Mouse (Mus musculus): ENCODE data around the gene Scn1b. TPM values are rescaled to one million over a fixed set of nuclear protein-coding genes. Genes with fewer than 3 reads are reported as not detected.
A peak's percentile ranks its signal among the peaks of the same experiment; 100 is the strongest.

Gene Scn1b
- total RNA-seq, 2 experiments from 2014 or later, result 13.2 to 13.9 TPM

DNA sequence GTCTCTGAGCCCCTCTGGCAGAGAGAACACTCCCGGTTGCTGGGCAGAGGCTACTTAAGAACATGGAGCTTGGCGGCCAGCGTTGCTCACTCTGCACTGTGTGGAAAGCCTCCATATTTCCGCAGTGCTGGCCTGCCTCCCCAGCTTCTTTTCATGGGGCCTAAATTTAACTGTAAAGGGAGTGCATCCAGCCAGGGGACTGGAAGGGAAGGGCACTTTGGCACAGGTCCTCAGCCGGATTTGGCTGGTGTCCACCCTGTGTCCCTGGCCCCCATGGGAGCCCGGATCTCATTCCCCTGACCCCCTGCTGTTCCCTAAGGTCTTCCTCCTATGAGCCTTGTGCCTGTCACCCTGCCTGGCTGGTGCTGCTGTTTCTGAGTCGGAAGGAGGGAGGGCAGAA is 8.3 kb downstream of the Scn1b start:
- intact Hi-C loops (cut with DNase I), result no loop called here

DNA sequence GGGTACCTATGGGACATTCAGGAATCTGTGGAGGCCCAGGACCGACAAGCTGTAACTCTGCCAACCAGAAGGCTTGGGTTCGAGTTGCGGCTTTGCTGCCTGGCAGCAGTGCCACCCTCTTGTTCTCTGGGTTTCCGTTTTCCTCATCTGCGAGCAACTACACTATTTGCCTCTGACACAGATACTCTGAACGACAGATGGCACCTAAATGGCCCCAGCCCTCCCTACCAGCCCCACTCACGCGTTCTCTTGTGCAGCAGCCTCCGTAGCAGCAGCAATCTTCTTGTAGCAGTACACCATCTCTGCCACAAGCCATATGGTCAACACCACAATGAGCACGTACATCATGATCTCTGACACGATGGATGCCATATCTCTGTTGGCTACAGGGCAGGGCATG is 9.3 kb downstream of the Scn1b start:
- no peak for DNase-seq
- intact Hi-C loops (cut with DNase I), result no loop called here

More for the DNA sequence above, 8.3 kb downstream of the Scn1b start:
- peak; percentile 62 to 63 for DNase-seq

DNA sequence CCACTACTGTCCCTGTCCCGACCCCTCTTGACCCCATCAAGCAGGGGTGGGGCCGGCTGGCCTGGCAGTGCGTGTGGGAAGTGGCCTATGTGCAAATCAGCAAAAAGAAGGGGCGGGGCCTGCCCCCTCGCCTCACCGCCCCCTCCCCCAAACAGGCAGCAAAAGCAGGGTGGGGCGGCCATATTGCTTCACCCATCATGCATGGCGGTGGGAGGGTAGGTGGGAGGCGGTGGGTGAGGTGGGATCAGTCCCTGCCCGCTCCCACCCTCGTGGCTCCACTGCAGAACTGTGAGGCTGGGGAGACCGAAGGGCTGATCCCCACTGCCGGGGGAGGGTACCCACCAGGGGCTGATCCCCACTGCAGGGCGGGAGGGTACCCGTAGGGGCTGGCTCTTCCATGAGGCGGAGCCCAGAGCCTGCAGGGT is 10.1 kb downstream of the Scn1b start:
- DNase-seq, result no peak
- intact Hi-C loops (cut with DNase I), result no loop called here

DNA sequence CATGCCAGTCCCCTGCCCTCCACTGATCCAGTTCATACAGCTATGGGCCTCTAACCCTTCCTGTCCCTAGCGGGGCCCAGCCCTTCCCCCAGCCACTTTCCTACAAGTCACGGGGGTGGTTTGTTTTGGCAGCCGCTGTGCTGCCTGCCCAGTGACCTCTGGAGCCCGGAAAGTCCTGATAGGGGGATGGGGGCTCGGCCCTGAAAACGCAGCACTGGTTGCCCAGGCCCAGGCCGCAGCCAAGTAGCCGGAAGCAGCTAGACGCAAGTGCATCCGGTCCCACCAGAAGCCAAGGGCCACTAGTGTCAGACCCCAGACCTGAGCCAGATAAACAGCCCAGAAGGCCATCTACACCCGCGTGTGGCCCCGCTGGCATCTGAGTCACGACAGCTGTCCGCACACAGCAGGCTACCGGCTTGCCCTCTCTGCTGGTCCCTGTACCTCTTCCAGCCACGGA is 11.2 kb downstream of the Scn1b start:
- intact Hi-C loops (cut with DNase I), result no loop called here
- peak; percentile 85 to 88 for DNase-seq

DNA sequence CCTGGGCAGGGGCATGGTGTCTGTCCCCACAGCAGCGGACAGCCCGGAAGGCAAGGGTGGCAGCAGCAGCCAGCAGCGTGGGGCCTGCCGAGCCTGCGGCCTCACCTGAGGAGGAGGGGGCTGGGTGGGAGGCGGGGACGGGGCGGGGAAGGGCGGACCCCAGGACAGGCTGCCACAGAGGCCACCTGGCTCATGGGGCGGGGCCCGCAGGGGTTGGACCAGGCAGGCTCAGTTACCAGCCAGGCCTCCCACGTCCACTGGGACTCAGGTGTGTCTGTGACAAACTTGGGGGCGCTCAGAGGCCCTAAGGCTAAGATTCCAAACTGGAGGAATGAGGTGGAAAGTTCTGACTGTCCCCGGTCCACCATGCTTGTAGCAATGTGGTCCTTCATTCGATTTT is 11.6 kb downstream of the Scn1b start, which contains the start of gene Hpn:
Hpn (minus strand) TSS at position 109 of the 400 bp plus-strand sequence.
- DNase-seq, result no peak
- intact Hi-C loops (cut with DNase I), result no loop called here

DNA sequence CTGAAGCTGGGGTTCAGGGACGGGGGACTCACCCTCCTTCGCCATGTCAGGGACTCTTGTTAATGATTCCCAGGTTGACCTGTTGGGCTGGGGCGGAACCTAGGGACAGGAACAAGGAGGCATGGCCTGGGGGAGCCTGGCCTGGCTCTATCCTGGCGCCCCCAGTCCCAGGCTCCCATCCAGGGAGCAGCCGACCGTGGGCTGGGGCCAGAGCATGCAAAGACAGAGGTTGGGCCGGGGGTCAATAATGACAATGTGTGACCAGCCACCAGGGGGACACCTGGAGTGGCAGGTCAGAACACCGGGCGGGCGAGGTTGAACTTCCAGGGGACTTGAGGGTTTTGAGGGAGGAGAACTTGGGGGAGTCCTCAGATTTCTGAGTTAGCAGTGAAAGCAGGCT is 12.2 kb downstream of the Scn1b start:
- DNase-seq, result no peak
- intact Hi-C loops (cut with DNase I), result no loop called here

DNA sequence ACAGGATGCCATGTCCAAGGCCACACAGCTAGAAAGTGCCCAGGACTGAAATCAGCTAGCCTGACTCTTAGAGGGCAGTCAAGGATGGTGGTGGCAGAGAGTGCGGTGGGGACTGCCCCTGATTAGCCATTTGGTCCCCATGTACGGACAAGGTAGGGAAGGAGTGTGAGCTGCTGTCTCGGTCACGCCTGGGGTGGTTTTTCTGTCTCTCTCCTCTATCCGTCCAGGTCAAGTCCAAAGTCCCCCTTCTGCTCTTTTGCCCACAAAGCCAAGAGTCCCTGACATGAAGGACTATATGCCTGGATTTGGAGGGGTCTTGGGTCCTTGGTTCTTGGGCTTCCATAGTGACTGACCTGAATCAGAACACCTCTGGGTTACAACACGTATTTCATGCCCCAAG is 13.0 kb downstream of the Scn1b start:
- intact Hi-C loops (cut with DNase I), result loop anchor here (2.0 kb wide), 1 partner anchor 13 kb away; the partner anchor contains the start of gene Scn1b

DNA sequence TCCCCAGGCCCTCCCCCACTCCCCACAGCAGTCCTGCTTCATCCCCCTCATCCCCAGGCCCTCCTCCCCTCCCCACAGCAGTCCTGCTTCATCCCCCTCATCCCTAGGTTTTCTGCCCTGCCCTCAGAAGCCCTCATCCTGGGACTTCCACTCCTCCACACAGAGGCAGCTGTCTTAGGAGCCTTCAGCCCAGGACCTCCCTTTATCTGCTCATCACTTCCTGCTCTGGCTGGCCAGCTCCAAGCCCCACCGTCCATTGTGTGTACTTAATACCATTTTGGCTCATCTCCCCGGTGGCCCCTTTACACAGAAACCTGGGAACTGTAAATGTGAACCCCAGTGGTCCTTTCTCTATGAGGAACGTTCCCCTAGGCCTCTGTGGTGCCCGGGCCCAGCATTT is 14.8 kb downstream of the Scn1b start:
- no peak for DNase-seq

More for the DNA sequence above, 13.0 kb downstream of the Scn1b start:
- DNase-seq, result no peak

DNA sequence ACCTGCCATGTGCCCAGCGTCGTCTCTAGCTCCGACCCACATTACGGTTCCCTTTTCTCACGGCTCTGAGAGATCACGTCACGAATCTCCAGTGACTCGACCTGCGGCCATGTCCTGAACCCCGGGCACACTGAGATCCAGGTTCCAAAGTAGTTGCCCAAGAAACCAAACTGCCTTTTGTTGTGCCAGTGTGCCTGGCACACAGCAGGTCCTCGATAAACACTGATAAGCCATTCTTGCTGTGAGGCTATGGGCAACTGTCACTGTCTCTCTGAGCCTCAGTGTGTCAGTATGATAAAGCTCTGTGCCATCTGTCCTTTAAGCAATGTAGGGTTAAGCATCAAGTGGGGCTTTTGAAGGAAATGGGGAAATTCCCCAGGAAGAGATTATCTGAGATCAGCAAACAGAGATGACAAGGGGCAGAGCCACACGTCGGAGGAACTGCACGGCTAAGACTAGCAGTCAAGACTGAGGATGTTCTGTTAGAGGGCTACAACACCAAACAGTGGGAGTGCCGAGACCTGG is 15.9 kb downstream of the Scn1b start:
- intact Hi-C loops (cut with DNase I), result no loop called here
- DNase-seq, result no peak

More for the DNA sequence above, 14.8 kb downstream of the Scn1b start:
- intact Hi-C loops (cut with DNase I), result loop anchor here (2.0 kb wide), 1 partner anchor 15 kb away; the partner anchor contains the start of gene Scn1b

DNA sequence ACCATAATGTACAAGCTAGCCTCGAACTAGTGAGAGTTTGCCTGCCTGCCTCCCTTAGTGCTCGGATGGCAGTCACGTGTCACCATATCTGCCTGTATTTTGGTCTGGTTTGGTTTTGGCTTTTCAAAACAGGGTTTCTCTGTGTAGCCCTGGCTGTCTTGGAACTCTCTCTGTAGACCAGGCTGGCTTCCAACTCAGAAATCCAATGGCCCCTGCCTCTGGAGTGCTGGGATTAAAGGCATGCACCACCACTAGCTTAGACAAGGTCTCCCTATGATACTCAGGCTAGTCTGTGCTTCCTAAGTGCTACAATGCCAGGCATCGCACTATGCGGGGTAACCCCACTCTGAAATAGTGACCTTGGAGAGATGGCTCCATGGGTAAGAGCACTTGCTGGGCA is 17.0 kb downstream of the Scn1b start:
- no peak for DNase-seq
- intact Hi-C loops (cut with DNase I), result no loop called here

DNA sequence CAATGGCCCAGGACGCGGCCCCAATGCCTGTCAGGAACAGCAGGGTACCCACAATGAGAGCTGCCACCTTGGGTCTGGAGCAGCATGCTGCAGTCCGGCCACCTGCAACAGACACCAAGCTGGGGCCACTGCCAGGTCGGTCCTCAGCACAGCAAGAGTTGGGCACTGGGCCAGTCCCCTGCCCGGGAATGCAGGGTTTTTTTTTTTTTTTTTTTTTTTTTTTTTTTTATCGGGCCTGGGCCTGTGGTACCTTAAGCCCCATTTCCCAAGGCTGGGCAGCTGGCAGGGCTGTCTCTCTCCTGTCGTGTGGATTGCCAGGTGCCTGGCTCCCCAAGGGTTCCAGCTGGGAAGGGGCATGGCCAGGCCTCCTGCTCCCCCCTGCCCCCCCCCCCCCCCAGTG is 17.7 kb downstream of the Scn1b start:
- peak; percentile 72 to 76 for DNase-seq
- intact Hi-C loops (cut with DNase I), result no loop called here

DNA sequence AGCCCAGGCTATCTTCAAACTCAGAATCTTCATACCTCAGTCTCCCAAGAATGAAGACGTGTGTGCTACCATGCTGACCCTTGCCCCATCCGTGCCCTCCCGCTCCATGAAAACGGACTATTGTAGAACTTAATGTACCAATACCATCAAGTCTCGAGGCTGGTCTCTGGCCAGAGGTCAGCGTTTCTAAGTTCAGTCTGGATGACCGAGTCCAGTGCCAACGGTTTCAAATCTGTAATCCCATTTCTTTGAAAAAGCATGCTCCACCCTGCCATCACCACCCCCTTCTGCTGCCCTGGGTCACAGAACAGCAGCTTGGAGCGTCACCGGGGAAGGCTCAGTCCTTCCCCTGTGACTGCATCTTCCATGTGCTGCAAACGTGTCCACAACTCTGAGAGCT is 19.0 kb downstream of the Scn1b start:
- intact Hi-C loops (cut with DNase I), result no loop called here
- no peak for DNase-seq

DNA sequence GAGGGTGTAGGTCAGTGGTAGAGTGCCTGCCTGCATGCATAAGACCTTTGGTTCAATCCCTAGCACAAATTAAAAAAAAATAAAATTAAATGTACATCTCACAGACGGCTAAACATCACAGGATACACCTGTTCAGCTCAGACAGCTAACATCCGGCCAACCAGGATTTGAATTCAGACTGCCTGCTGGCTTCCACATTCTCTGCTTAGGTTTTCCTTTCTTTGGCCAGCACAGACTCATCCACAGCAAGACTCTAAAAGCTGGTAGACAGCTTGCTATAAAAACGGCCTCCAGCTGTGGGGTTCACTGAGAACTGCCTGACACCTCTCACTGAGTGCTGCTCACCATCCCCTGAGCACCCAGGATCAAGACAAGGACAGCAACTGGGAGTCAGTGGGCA is 20.6 kb downstream of the Scn1b start:
- intact Hi-C loops (cut with DNase I), result no loop called here
- no peak for DNase-seq

DNA sequence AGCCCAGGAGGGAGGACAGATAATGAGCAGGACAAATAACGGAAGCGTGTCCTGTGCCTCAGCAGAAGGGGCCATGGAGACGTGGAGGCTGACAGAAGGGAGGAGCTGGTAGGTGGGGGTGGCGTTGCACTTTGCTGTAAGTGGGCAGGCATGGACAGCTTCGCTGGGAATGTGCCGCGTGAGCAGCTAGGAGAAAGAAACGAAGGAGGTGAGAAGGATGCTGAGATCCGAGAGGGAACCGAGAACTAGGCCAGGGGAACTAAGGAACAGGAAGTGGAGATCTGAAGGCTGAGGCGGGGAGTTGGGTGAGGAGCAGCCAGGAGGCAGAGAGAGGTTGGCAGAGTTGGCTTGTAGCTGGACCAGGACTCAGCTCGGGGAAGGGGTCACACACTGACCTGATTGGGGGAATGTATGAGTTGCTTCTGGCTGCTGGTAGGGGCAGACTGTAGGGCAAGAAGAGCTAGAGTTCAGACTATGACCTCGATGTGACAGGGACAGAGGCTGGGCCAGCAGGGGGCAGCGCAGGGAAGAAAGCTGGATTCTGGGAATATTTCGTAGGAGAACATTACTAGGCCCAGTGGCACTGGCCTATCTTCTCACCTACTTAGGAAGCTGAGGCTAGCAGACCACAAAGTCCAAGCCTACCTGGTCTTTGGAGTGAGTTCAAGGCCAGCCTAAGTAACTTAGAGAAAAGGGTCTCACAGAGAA is 21.6 kb downstream of the Scn1b start:
- peak; percentile 65 to 84 for DNase-seq
- intact Hi-C loops (cut with DNase I), result loop anchor here (2.0 kb wide), 2 partner anchors 22 to 72 kb away; partner anchors contain the start of gene Scn1b

DNA sequence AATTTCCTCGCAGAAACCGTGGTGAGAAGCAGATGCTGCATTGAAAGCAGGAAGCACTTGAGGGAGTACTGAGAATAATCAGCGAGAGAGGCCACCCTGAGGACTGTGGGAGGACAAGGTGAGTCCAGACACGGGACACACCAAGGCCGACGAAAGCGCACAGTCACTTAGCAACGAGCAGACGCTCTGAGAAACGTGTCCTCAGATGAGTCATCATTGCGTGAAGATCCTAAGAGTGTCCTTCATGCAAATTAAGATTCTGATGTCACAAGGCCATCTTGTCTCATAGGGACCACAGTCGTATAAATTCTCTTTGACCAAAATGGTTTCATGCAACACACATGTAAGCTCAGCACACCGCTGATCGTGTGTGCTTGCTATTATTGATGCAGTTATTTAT is 26.0 kb downstream of the Scn1b start:
- DNase-seq, result no peak
- intact Hi-C loops (cut with DNase I), result no loop called here

DNA sequence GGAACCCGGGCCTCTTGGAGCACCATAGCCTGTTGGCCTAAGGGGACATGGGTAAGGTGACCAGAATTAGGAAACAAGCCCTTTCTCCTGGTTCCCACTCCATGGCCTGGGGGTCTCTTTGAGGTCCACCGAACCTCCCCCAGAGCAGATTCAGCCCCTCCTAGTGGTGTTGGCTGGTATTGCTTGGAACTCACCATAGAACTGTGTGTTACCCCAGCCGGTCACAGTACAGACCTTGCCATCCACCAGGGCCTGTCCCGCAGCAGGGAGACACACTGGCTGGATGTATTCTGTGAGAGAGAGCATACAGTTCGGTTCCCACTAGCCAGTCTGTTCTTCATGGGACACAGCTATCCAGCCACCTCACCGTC is 27.2 kb downstream of the Scn1b start:
- intact Hi-C loops (cut with DNase I), result no loop called here
- DNase-seq, result no peak

DNA sequence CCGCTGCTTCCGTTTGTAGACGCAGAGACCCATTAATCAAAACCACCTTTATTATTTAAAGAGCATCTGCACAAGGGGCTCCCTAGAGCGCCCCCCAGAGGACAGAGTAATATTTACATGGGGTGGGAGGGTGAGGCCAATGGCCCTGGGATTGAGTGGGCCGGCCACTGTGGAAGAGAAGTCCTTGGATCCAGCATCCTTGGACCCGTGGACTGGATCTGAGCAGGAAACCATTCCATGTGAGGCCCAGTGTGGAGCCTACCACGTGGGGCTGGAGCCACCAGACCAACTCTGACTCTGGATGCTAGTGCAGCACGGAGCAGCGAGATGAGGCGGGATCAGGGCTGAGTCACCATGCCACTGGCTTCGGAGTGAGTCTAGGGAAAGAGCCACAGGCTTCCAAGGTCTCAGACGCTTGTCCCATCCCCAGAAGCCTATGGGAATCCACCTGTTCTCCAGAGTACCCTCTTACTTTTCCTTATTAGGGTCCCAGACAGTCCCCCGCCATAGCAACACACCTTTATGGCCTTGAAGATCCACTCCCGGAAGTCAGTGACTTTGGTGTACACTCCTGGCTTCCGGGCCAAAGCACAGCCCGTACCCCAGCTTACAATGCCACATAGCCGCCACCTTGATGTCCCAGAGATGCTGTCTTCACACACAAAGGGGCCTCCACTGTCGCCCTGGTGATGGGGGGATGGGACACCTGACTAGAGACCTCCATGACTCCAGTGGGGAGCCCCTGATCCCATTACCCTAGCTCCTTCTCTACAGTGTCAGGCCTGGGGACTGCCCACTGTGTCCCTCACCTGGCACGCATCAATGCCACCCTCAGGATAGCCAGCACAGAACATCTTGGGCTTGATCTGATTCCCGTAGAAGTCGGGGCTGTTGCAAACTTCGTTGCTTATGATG is 27.8 kb downstream of the Scn1b start:
- DNase-seq, result peak in 1 of 2 experiments; percentile 45
- intact Hi-C loops (cut with DNase I), result no loop called here

DNA sequence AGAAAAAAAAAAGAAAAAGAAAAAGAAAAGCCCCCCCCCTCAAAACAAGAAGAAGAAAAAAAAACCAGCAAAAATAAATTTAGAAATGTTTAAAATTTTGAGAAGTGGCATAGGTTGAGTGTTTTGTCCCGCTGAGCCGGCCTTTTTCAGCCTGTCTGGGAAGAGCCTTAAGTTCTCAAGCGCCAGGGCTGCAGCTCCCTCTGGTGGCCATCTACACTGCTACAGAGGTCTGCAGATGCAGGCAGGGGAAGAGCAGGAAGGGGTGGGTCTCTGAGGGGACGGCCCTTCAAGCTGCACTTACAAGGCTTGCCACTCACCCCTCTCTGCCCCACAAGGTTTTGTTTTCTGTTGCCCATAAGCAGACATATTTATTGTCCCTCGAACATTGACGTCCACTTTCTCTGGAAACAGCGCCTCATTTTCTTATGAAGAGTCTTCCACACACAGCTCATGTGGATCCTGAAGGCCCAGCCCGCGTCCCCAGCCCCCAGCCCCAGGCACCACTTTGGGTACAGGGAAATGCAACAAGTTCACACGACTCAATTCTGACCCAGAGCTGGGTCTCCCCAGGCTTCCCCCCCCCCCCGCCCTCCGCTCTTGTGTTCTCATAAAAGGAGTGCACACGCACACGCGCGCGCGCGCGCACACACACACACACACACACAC is 29.1 kb downstream of the Scn1b start:
- intact Hi-C loops (cut with DNase I), result loop anchor here (1.0 to 2.0 kb wide), 2 partner anchors 15 to 38 kb away; partner anchors contain the start of gene Lgi4
- DNase-seq, result peak; percentile 95 to 96

DNA sequence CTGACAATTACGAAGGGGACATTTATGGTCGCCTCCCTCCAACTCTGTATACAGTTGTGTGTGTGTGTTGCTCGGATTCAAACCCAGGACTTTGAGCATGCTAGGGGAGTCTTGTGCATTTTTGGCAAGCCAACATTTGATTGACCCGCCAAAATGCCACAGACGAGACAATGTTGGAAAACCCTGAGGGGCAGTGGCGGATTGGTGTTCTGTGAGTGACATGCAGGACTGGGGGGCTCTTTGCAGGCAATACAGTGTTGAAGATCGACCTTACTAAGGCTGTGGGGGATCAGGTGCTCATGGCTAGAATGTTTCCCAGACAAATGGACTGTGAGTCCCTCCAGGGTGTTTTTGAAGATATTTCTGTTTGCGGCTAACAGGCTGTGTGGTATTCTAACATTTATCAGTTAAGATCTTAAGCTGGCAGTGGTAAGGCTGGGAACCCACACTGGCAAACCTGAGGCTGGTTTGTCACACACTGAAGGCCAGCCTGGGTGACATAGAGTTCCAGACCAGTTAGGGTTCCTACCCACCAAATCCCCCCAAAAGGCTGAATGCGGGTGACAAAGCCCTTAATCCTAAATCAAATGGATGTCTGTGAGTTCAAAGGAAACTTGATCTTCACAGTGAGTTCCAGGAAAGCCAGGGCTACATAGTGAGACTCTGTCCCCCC is 29.8 kb downstream of the Scn1b start:
- intact Hi-C loops (cut with DNase I), result loop anchor here (1.0 to 2.0 kb wide), 2 partner anchors 14 to 38 kb away; partner anchors contain the start of gene Lgi4
- no peak for DNase-seq
